Mouse (Mus musculus) naive thymus-derived CD4-positive, alpha-beta T cell, adult 2 months (primary cell): ENCODE results near the gene Acadsb.

ENCODE experiments used
- DNase-seq: peaks from one replicate; pipeline ENCODE4 v3.0.0-alpha.2; 2011; ENCODE audit warnings: low read depth

The Acadsb gene

DNA sequence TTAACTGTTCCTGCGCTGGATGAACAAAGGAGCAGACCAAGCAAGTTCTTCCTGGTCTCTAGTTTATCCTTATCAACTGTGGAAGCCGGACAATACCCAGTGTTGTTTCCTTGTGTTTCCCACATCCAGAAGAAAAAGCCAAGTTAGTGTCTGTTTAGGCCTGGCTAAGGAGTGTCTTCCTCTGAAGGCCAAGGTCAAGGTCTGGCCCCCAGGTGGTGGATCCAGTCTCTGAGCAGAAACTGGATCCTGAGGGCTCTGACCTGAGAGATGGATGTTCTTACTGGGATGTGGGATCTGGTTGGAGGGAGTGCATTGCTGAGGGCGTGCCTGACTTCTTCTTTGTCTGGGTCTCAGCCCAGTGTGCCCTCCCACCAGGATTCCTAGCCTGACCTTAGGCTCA lies 55.3 kb downstream of the Acadsb start:
- no peak for DNase-seq

DNA sequence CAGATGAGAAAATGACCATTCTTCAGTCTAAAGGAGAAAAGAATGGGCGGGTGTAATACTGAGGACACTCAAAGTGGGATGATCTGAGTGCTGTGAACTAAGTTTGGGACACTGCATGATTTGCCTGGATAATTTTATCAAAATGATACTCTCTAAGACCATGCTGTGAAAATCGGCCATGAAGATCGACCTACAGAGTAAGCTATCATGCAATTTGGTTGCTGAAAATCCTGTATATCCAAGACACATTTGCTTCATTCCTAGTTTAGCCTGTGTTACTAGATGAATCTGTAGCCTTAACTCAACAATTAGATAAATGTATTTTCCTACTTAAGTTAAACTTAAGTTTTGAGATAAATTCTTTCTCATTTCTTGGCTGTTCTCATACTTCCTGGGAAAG lies 56.9 kb downstream of the Acadsb start:
- DNase-seq, result no peak

DNA sequence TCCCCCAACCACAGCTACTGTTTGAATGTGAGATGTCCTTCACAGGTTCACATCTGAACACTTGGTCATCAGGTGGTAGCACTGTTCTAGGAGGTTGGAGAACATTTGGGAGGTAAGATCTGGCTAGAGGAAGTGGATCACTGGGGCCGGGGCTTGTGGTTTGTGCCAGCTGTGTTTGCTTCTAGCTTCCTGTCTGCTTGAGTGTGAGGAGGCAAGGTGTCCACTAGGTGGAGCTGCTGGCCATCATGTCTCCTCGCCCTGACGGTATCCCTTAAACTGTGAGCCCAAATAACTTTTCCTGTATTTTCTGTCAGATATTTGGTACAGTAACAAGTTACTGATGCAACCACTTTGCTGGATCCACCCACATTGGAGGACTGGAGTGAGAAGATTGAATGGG lies 59.1 kb downstream of the Acadsb start:
- DNase-seq, result no peak

DNA sequence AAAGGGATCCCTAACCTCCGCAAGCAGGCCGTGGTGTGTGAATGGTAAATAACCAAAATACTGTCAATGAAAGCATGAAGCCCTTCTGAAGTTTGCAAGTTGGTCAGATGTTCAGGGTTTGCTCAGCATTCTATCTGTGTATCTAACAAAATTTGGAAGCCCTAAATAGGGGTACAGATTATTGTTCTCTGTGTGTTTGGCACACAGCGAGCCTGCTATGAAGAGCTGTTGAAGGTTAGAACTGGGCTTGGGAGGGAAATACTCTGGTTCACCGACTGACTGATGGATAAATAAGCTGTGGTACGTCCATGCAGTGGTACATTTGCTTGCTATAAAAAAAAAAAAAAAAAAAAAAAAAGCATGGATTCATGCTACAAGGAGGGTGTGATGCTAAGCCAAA lies 61.1 kb downstream of the Acadsb start:
- DNase-seq, result no peak

DNA sequence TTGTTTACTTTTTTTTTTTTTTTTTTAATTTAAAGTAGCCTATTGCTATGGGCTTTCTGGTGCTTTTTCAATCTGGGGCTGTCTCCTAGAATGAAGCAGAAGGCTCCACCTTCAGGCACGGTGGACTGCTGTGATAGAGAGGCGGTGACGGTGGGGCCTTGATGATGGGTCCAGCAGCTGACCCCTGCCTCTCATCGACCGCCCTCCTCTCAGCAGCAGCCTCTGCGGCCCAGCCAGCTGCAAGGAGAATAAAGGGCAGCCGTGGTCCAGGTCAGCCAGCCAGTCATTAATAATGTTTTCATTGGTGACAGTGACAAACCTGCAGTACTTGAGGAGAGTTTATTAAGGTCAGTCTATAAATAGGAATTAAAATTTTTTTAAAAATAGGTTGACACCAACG lies 66.7 kb downstream of the Acadsb start:
- DNase-seq, result no peak

DNA sequence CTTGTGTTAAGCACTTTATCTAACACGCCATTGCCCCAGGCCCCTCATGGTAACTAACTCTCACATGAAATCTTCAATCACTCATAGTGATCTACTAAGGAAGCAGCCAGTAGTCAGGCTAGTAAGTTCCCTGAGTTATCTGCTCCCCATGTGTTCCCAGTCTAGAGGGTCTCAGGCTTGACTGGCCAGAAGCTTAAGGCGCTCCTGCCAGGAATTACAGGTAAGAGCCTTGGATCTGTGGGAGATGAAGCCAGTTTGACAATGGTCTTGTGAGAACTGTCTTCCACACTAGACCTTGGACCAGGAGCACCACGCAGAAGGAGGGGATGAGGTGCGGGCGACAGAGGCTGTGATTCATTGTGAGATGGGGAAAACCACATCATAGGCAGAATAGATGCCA lies 68.0 kb downstream of the Acadsb start:
- no peak for DNase-seq
